Mouse (Mus musculus): Measurements from ENCODE around the gene 4930519G04Rik.

DNA sequence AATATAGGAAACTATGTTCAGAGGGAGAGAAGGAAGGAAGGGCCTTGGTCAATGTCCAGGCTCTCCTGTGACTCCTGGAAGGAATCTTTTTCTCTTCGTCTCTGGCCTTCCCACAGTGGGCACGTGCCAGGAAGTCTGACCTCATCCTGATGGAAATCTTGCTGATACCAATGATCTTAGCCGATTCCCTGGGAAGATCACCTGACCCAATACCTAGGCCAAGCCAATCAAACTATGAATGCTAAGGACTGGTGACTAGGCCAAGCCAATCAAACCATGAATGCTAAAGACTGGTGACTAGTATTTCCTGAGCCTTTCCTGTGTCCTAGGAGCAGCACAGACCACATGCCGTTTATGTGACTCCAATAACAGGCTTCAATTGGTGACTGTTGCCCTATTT is 60.2 kb downstream of the 4930519G04Rik start:
- TF ChIP-seq POLR2A (IDR thresholded peaks at IDR 0.05; ENCODE audit: borderline replicate concordance, extremely low read depth, insufficient read depth, insufficient read length, poor library complexity, severe bottlenecking), result no peak
- TF ChIP-seq CTCF (IDR thresholded peaks at IDR 0.05; ENCODE audit: borderline replicate concordance, extremely low read depth, insufficient read depth, insufficient read length), result no peak
